Mouse (Mus musculus): ENCODE results near the gene Mylk3. TPM values are rescaled to one million over a fixed set of nuclear protein-coding genes. Genes with fewer than 3 reads are reported as not detected.

The Mylk3 gene
- 5.8 and 6.1 TPM in 2 replicates for polyA plus RNA-seq (2015; fragmentation: Nextera tagmentation; extraction: Ambion mirVana)

DNA sequence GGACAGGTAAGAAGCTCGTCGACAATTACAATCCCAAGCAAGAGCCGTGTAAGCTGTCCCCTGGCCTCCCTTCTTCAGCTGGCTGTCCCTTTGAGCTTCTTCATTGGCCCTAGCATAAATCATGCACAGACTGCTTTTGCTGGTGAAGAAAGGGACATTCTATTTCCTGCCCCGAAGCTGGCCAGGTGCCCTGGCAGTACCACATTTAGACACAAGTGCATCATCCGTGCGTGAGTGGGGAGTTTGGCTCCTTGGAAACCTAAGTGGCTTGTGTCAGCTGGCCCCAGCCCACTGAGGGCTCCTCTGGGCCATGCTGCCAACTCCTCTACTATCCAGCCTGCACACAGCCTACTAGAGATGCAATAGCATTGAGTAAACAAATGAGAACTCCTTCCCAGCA, at the start of gene Mylk3:
Gene Mylk3 (minus strand): TSS at position 141 of the 400 bp plus-strand sequence.
- no peaks in the 10 kb centered on the region for H3K9me3 ChIP-seq (ENCODE audit: control insufficient read depth, low read length)
- WGBS: 66% methylated on average over 6 of the region's 6 CpGs
- no peak for ATAC-seq (ENCODE audit: low read depth)
- H3K4me2 ChIP-seq (ENCODE audit: low read depth, low read length): no peak within 1 kb of the TSS
- H3K27me3 ChIP-seq (ENCODE audit: control insufficient read depth, insufficient read depth, low read depth, low read length): no peaks in the 10 kb centered on the region
- no peak within 1 kb of the TSS for H3K27ac ChIP-seq (ENCODE audit: low read length)
- H3K9ac ChIP-seq (ENCODE audit: low read length): no peak within 1 kb of the TSS
- no peaks in the 10 kb centered on the region; the same call in 1 of the 2 replicates for H3K4me1 ChIP-seq (replicated peaks; ENCODE audit: control insufficient read depth, insufficient read depth, low read length)
- H3K36me3 ChIP-seq (ENCODE audit: control insufficient read depth, insufficient read depth, low read length): no peaks in the 10 kb centered on the region
- H3K4me3 ChIP-seq (ENCODE audit: low read length): no peak within 1 kb of the TSS

DNA sequence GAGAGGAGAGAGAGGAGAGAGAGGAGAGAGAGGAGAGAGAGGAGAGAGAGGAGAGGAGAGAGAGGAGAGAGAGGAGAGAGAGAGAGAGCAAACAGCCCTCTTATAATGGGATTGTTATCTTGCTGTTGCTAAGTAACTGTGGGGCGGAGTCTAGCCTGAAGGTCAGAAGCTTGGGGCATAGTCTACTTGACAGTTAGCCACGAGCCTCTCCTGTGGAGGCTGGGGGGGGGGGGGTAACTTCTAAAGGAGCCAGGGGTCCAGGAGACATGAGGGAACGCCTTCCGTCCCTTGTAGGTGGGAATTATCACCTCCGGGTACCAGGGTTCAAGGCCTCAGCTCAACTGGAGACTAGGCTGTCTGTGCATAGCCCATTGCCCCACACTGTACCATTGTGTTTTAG, 49.6 kb upstream of the Mylk3 start:
- H3K36me3 ChIP-seq (ENCODE audit: control insufficient read depth, insufficient read depth, low read length): no peaks in the 10 kb centered on the region
- no peak for ATAC-seq (ENCODE audit: low read depth)
- no peak overlapping the region for H3K27ac ChIP-seq (ENCODE audit: low read length)
- no peak overlapping the region for H3K4me3 ChIP-seq (ENCODE audit: low read length)
- no peak overlapping the region for H3K4me2 ChIP-seq (ENCODE audit: low read depth, low read length)
- H3K27me3 ChIP-seq (ENCODE audit: control insufficient read depth, insufficient read depth, low read depth, low read length): no peaks in the 10 kb centered on the region
- no peaks in the 10 kb centered on the region for H3K9me3 ChIP-seq (ENCODE audit: control insufficient read depth, low read length)
- 32% methylated on average over 5 of the region's 5 CpGs for WGBS
- no peak overlapping the region for H3K9ac ChIP-seq (ENCODE audit: low read length)
- H3K4me1 ChIP-seq (replicated peaks; ENCODE audit: control insufficient read depth, insufficient read depth, low read length): peaks cover 12% of the 10 kb centered on the region

- H3K9me3 ChIP-seq (ENCODE audit: control insufficient read depth, low read length): no peaks in the 10 kb centered on the region
- no peaks in the 10 kb centered on the region for H3K27me3 ChIP-seq (ENCODE audit: control insufficient read depth, insufficient read depth, low read depth, low read length)
- ATAC-seq (ENCODE audit: low read depth): no peak
- no peak overlapping the region for H3K27ac ChIP-seq (ENCODE audit: low read length)
- H3K4me3 ChIP-seq (ENCODE audit: low read length): no peak overlapping the region
- H3K9ac ChIP-seq (ENCODE audit: low read length): no peak overlapping the region
- no peak overlapping the region for H3K4me2 ChIP-seq (ENCODE audit: low read depth, low read length)
- no peaks in the 10 kb centered on the region for H3K36me3 ChIP-seq (ENCODE audit: control insufficient read depth, insufficient read depth, low read length)
- peaks cover 15% of the 10 kb centered on the region for H3K4me1 ChIP-seq (replicated peaks; ENCODE audit: control insufficient read depth, insufficient read depth, low read length)
- 74% methylated on average over 12 of the region's 12 CpGs for WGBS
These were observed 48.7 kb upstream of the Mylk3 start for GRCm38 (mm10) chr8:85434817-85435216.

DNA sequence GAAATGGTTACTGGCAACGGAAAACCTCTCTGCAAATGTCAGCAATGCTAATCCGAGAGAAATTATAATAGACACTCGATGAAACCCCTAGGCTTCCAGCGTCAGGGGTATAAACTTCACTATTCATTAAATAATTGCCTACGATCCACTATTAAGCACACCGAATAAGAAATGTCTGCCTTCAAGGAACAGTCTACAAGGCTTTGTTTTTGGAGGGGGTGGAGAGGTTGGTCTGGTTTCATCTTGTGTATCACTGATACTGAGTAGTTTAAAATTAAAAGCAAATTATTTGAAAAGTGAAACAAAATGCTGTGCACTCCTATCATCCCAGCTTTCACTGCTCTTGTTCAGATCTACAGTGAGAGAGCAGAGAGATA, 46.9 kb upstream of the Mylk3 start:
- H3K9ac ChIP-seq (ENCODE audit: low read length): peak overlapping the region; percentile 57
- H3K27ac ChIP-seq (ENCODE audit: low read length): no peak overlapping the region
- H3K4me3 ChIP-seq (ENCODE audit: low read length): peak overlapping the region; percentile 83
- H3K9me3 ChIP-seq (ENCODE audit: control insufficient read depth, low read length): no peaks in the 10 kb centered on the region
- peaks cover 24% of the 10 kb centered on the region for H3K4me1 ChIP-seq (replicated peaks; ENCODE audit: control insufficient read depth, insufficient read depth, low read length)
- no peaks in the 10 kb centered on the region for H3K36me3 ChIP-seq (ENCODE audit: control insufficient read depth, insufficient read depth, low read length)
- WGBS: 3% methylated on average over 6 of the region's 6 CpGs
- peak; percentile 50 for ATAC-seq (ENCODE audit: low read depth)
- H3K27me3 ChIP-seq (ENCODE audit: control insufficient read depth, insufficient read depth, low read depth, low read length): no peaks in the 10 kb centered on the region
- peak overlapping the region; percentile 68 for H3K4me2 ChIP-seq (ENCODE audit: low read depth, low read length)

GRCm38 (mm10) chr8:85432168-85433016, 46.2 kb upstream of the Mylk3 start, which contains the start of gene 4921524J17Rik:
Gene 4921524J17Rik (minus strand): TSS chr8:85432833.
- Histone ChIP-seq H3K27me3 (ENCODE audit: control insufficient read depth, insufficient read depth, low read depth, low read length) (no peaks in the 10 kb centered on the region), H3K36me3 (ENCODE audit: control insufficient read depth, insufficient read depth, low read length) (no peaks in the 10 kb centered on the region), H3K9ac (ENCODE audit: low read length) (peak within 1 kb of the TSS; percentile 95), H3K4me3 (ENCODE audit: low read length) (peak within 1 kb of the TSS; percentile 83), H3K27ac (ENCODE audit: low read length) (peak within 1 kb of the TSS; percentile 95), H3K4me1 (replicated peaks; ENCODE audit: control insufficient read depth, insufficient read depth, low read length) (peaks cover 24% of the 10 kb centered on the region), H3K9me3 (ENCODE audit: control insufficient read depth, low read length) (no peaks in the 10 kb centered on the region), H3K4me2 (ENCODE audit: low read depth, low read length) (peak within 1 kb of the TSS; percentile 68)
- under 1% methylated on average over 69 of the region's 85 CpGs for WGBS
- peak; percentile 100 for ATAC-seq (ENCODE audit: low read depth)

- 7% methylated on average over 10 of the region's 10 CpGs for WGBS
- ATAC-seq (ENCODE audit: low read depth): no peak
- Histone ChIP-seq H3K4me1 (replicated peaks; ENCODE audit: control insufficient read depth, insufficient read depth, low read length) (peaks cover 24% of the 10 kb centered on the region), H3K27me3 (ENCODE audit: control insufficient read depth, insufficient read depth, low read depth, low read length) (no peaks in the 10 kb centered on the region), H3K36me3 (ENCODE audit: control insufficient read depth, insufficient read depth, low read length) (no peaks in the 10 kb centered on the region), H3K27ac (ENCODE audit: low read length) (peak overlapping the region; percentile 95), H3K4me2 (ENCODE audit: low read depth, low read length) (peak overlapping the region; percentile 58), H3K4me3 (ENCODE audit: low read length) (peak overlapping the region; percentile 83), H3K9ac (ENCODE audit: low read length) (peak overlapping the region; percentile 95), H3K9me3 (ENCODE audit: control insufficient read depth, low read length) (no peaks in the 10 kb centered on the region)
These were observed 45.4 kb upstream of the Mylk3 start for GRCm38 (mm10) chr8:85431281-85432167.

GRCm38 (mm10) chr8:85430801-85431200, 44.7 kb upstream of the Mylk3 start:
- no peak for ATAC-seq (ENCODE audit: low read depth)
- peak overlapping the region; percentile 24 for H3K9ac ChIP-seq (ENCODE audit: low read length)
- peaks cover 24% of the 10 kb centered on the region for H3K4me1 ChIP-seq (replicated peaks; ENCODE audit: control insufficient read depth, insufficient read depth, low read length)
- H3K4me2 ChIP-seq (ENCODE audit: low read depth, low read length): peak overlapping the region; percentile 58
- no peaks in the 10 kb centered on the region for H3K9me3 ChIP-seq (ENCODE audit: control insufficient read depth, low read length)
- H3K4me3 ChIP-seq (ENCODE audit: low read length): peak overlapping the region; percentile 83
- no peaks in the 10 kb centered on the region for H3K27me3 ChIP-seq (ENCODE audit: control insufficient read depth, insufficient read depth, low read depth, low read length)
- no peaks in the 10 kb centered on the region for H3K36me3 ChIP-seq (ENCODE audit: control insufficient read depth, insufficient read depth, low read length)
- WGBS: 24% methylated on average over 3 of the region's 3 CpGs
- H3K27ac ChIP-seq (ENCODE audit: low read length): peak overlapping the region; percentile 55

DNA sequence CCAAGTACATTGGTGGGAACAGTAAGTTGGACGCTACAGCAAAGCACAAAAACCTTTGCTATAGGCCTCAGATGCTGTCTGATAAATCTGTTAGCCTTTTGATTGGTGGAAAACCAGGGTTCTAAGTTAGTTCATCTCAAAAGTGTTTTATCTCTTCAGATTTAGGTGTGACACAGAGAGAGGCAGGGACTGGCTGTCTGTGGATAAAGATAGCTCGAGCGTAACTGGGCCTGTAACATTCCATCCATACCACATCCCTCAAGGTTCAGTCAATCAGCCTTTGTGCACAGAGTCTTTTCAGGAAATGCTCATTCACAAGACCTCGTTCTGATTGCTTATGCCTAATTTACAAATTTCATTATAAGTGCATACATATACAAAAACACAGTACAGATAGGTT, 43.1 kb upstream of the Mylk3 start:
- Histone ChIP-seq H3K4me2 (ENCODE audit: low read depth, low read length) (peak overlapping the region; percentile 8), H3K27me3 (ENCODE audit: control insufficient read depth, insufficient read depth, low read depth, low read length) (no peaks in the 10 kb centered on the region), H3K9ac (ENCODE audit: low read length) (peak overlapping the region; percentile 15; the same call in 1 of the 2 replicates), H3K9me3 (ENCODE audit: control insufficient read depth, low read length) (no peaks in the 10 kb centered on the region), H3K27ac (ENCODE audit: low read length) (peak overlapping the region; percentile 39; the same call in 1 of the 2 replicates), H3K36me3 (ENCODE audit: control insufficient read depth, insufficient read depth, low read length) (no peaks in the 10 kb centered on the region), H3K4me3 (ENCODE audit: low read length) (no peak overlapping the region), H3K4me1 (replicated peaks; ENCODE audit: control insufficient read depth, insufficient read depth, low read length) (peaks cover 24% of the 10 kb centered on the region)
- 22% methylated on average over 4 of the region's 4 CpGs for WGBS
- ATAC-seq (ENCODE audit: low read depth): no peak

GRCm38 (mm10) chr8:85427026-85427425, 40.9 kb upstream of the Mylk3 start:
- Histone ChIP-seq H3K9me3 (ENCODE audit: control insufficient read depth, low read length) (no peaks in the 10 kb centered on the region), H3K27me3 (ENCODE audit: control insufficient read depth, insufficient read depth, low read depth, low read length) (no peaks in the 10 kb centered on the region), H3K27ac (ENCODE audit: low read length) (no peak overlapping the region), H3K36me3 (ENCODE audit: control insufficient read depth, insufficient read depth, low read length) (no peaks in the 10 kb centered on the region), H3K4me3 (ENCODE audit: low read length) (no peak overlapping the region), H3K4me1 (replicated peaks; ENCODE audit: control insufficient read depth, insufficient read depth, low read length) (peaks cover 20% of the 10 kb centered on the region), H3K9ac (ENCODE audit: low read length) (no peak overlapping the region), H3K4me2 (ENCODE audit: low read depth, low read length) (no peak overlapping the region)
- no peak for ATAC-seq (ENCODE audit: low read depth)
- 69% methylated on average over 4 of the region's 4 CpGs for WGBS
